Mouse (Mus musculus): Measurements from ENCODE around the gene Mup13. TPM values are rescaled to one million over a fixed set of nuclear protein-coding genes. Genes with fewer than 3 reads are reported as not detected.
"Not testable (repeated sequence)": the region's sequence is repeated elsewhere in the genome, so short reads cannot be mapped to it uniquely, and the experiment has no call there.

Mup13 gene
- polyA plus RNA-seq (2015; fragmentation: Nextera tagmentation; extraction: Ambion mirVana): not detected in 2 replicates

- H3K27me3 ChIP-seq; H3K4me2 ChIP-seq (replicated peaks); H3K9ac ChIP-seq; H3K27ac ChIP-seq; ATAC-seq (ENCODE audit: low FRiP score, low read depth); H3K9me3 ChIP-seq; H3K36me3 ChIP-seq; H3K4me3 ChIP-seq; H3K4me1 ChIP-seq: not testable (repeated sequence)
- 76% methylated on average over 4 of the region's 4 CpGs for WGBS
Measured at GRCm38 (mm10) chr4:61228186-61228585, at the start of gene Mup13. Gene Mup13, minus strand, starts transcription at chr4:61228286.

Other genes with a start within 250 kb of the Mup13 start
- gene Mup14, start 75.7 kb upstream of the Mup13 start, polyA plus RNA-seq (2015; fragmentation: Nextera tagmentation; extraction: Ambion mirVana): 0.32 and 0.73 TPM in 2 replicates
- 0.42 TPM in 1 of 2 replicates, not detected in the other for gene Mup15, start 211.5 kb upstream of the Mup13 start, polyA plus RNA-seq (2015; fragmentation: Nextera tagmentation; extraction: Ambion mirVana)

Measured in limb, embryonic 13.5 days (tissue).